Mouse (Mus musculus) heart, embryonic 10.5 days (tissue): ENCODE measurements at regions not wholly inside any gene's neighbourhood (a gene's known extent, or its start where the extent isn't known, plus 50 kb on each side); places are given as distances from the start of the nearest gene placed in this dataset.

ENCODE experiments used
- DNase-seq: peaks from one replicate; pipeline ENCODE4 v3.0.0-alpha.2; 2017; ENCODE audit warnings: low spot score
- H3K27ac ChIP-seq: fragments of 300-500 bp; sonication (generic); 2 replicates; pipeline ENCODE4 v1.5.1; 2016; ENCODE audit warnings: mild to moderate bottlenecking
- H3K27me3 ChIP-seq: fragments of 300-500 bp; sonication (generic); 2 replicates; pipeline ENCODE4 v1.6.1; 2016; ENCODE audit warnings: mild to moderate bottlenecking; ENCODE audit not compliant: poor library complexity, insufficient read depth, severe bottlenecking
- H3K36me3 ChIP-seq: fragments of 300-500 bp; sonication (generic); 2 replicates; pipeline ENCODE4 v1.6.1; 2016; ENCODE audit warnings: mild to moderate bottlenecking, moderate library complexity
- H3K4me1 ChIP-seq: fragments of 300-500 bp; sonication (generic); 2 replicates; pipeline ENCODE4 v1.6.1; 2016; ENCODE audit warnings: mild to moderate bottlenecking
- H3K4me3 ChIP-seq: fragments of 300-500 bp; sonication (generic); 2 replicates; pipeline ENCODE4 v1.5.1; 2016; ENCODE audit warnings: mild to moderate bottlenecking, moderate library complexity
- H3K9me3 ChIP-seq: fragments of 300-500 bp; sonication (generic); 2 replicates; pipeline ENCODE4 v1.6.1; 2016; ENCODE audit warnings: mild to moderate bottlenecking, moderate library complexity
- WGBS: fragments of 180-500 bp; shearing (Covaris S2); methylation state at CpG from one replicate; pipeline ENCODE4 v1.1.7; 2016; 5-methylcytosine and 5-hydroxymethylcytosine counted together

GRCm38 (mm10) chr4:127819009-127819408, 151.7 kb downstream of the CK137956 start:
- 67% methylated on average over 5 of the region's 5 CpGs for WGBS
- Histone ChIP-seq H3K27me3 (no peaks in the 10 kb centered on the region), H3K4me1 (no peaks in the 10 kb centered on the region)

DNA sequence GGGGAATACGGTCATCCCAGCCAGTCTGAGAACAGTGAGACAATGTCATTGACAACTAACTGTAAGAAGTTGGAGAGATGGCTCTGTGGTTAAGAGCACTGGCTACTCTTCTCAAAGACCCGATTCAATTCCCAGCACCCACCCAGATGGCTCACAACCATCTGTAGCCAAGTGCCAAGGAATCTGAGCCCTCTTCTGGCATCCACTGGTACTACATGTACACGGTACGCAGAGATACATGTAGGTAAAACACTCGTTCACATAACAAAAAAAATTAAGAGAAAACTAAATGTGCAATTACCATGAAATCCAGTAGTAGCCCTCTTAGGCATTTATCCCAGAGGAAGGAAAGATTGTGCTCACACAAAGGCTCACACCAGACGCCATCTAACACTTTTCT, 156.1 kb downstream of the CK137956 start:
- Histone ChIP-seq H3K27me3 (no peaks in the 10 kb centered on the region), H3K4me1 (no peaks in the 10 kb centered on the region), H3K4me3 (no peak overlapping the region), H3K36me3 (no peaks in the 10 kb centered on the region), H3K9me3 (peaks cover 4% of the 10 kb centered on the region; the same call in 1 of the 2 replicates), H3K27ac (no peak overlapping the region)
- WGBS = 90% methylated on average over 6 of the region's 6 CpGs
- no peak for DNase-seq

More at GRCm38 (mm10) chr4:127819009-127819408, 151.7 kb downstream of the CK137956 start:
- Histone ChIP-seq H3K36me3 (no peaks in the 10 kb centered on the region), H3K9me3 (peaks cover 4% of the 10 kb centered on the region; the same call in 1 of the 2 replicates), H3K4me3 (no peak overlapping the region), H3K27ac (no peak overlapping the region)
- no peak for DNase-seq

DNA sequence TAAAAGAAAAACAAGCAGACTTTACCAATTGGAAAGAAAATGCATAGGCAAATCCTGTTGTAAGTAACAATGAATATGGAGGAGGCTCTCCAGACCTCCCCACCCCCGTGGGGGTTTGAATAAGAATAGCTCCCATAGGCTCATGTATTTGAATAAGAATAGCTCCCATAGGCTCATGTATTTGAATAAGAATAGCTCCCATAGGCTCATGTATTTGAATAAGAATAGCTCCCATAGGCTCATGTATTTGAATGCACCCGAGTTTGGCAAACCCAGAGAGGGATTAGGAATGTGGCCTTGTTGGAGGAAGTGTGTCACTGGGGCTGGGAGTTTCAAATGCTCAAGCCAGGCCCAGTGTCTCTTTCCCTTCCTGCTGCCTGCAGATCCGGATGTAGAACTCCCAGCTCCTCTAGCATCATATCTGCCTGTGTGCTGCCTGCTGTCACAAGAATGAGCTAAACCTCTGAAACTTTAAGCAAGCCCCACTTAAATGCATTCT, 158.7 kb downstream of the CK137956 start:
- Histone ChIP-seq H3K4me1 (no peaks in the 10 kb centered on the region), H3K27me3 (no peaks in the 10 kb centered on the region), H3K36me3 (no peaks in the 10 kb centered on the region), H3K4me3 (no peak overlapping the region), H3K9me3 (peaks cover 4% of the 10 kb centered on the region; the same call in 1 of the 2 replicates), H3K27ac (no peak overlapping the region)
- WGBS = 74% methylated on average over 3 of the region's 3 CpGs
- no peak for DNase-seq

- Histone ChIP-seq H3K9me3 (peaks cover 4% of the 10 kb centered on the region; the same call in 1 of the 2 replicates), H3K4me1 (no peaks in the 10 kb centered on the region), H3K27me3 (no peaks in the 10 kb centered on the region), H3K27ac (no peak overlapping the region), H3K36me3 (no peaks in the 10 kb centered on the region), H3K4me3 (no peak overlapping the region)
- WGBS = 82% methylated on average over 7 of the region's 7 CpGs
- DNase-seq = no peak
Measured at GRCm38 (mm10) chr4:127810899-127811510, 159.7 kb downstream of the CK137956 start.

DNA sequence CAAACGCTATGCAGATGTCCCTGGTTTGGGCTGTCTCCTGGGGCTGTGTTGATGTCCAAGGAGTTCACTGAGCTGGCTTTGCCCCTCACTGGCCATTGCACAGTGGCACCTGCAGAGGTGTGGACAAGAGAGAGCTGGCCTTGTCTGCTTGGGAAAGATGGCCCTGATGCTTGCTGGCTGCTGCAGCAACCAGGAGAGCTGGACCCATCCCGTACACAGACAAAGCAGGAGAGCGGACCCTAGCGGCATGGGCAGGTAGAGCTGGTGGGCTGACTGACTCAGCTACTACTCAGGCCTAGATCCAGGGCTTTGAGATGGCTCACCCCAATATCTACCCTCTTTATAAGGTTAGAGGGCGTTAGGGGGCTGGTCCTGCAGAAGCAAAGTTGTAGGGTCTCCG, 161.7 kb downstream of the CK137956 start:
- H3K36me3 ChIP-seq = no peaks in the 10 kb centered on the region
- no peak for DNase-seq
- WGBS = 66% methylated on average over 6 of the region's 6 CpGs
- H3K4me3 ChIP-seq = no peak overlapping the region
- no peaks in the 10 kb centered on the region for H3K27me3 ChIP-seq
- no peaks in the 10 kb centered on the region for H3K9me3 ChIP-seq
- H3K27ac ChIP-seq = no peak overlapping the region
- no peaks in the 10 kb centered on the region for H3K4me1 ChIP-seq

- DNase-seq = no peak
- 85% methylated on average over 12 of the region's 12 CpGs for WGBS
- Histone ChIP-seq H3K27me3 (no peaks in the 10 kb centered on the region), H3K36me3 (no peaks in the 10 kb centered on the region), H3K9me3 (no peaks in the 10 kb centered on the region), H3K27ac (no peak overlapping the region), H3K4me1 (no peaks in the 10 kb centered on the region), H3K4me3 (no peak overlapping the region)
Measured at GRCm38 (mm10) chr4:127789206-127789605, 181.5 kb downstream of the CK137956 start.

GRCm38 (mm10) chr4:127785786-127786185, 185.0 kb downstream of the CK137956 start:
- no peak for DNase-seq
- Histone ChIP-seq H3K4me3 (no peak overlapping the region), H3K27ac (no peak overlapping the region), H3K4me1 (no peaks in the 10 kb centered on the region), H3K27me3 (no peaks in the 10 kb centered on the region), H3K36me3 (no peaks in the 10 kb centered on the region), H3K9me3 (no peaks in the 10 kb centered on the region)
- WGBS = 86% methylated on average over 3 of the region's 3 CpGs

DNA sequence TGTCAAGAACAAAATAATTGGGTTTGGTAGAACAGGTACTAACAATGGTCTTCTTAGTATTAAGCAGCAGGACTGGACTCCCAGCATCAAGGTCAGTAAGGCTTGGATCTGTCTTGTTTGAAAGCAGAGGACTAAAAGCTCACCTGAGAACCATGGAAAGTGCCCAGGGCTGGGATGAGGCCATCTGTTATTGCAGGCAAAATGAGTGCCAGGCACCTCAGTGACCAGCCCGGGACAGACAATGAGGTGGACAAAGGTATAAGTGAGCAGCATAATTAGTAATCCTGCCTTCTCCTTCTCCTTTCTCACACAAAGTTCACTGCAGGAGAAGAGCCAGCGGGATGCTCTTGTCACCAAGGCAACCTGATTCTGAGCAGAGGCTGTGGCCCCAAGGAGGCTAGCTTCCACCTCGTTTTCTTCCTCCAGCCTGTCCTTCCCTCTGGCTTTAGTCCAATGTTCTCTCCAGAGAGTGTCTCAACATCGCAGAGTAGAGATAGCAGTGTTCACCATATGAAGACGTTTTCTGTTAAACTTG, 198.7 kb downstream of the CK137956 start:
- Histone ChIP-seq H3K27me3 (no peaks in the 10 kb centered on the region), H3K4me3 (no peak overlapping the region), H3K4me1 (no peaks in the 10 kb centered on the region), H3K9me3 (no peaks in the 10 kb centered on the region), H3K27ac (no peak overlapping the region), H3K36me3 (no peaks in the 10 kb centered on the region)
- WGBS = 61% methylated on average over 5 of the region's 5 CpGs
- no peak for DNase-seq

- H3K4me3 ChIP-seq = no peak overlapping the region
- no peaks in the 10 kb centered on the region for H3K36me3 ChIP-seq
- no peaks in the 10 kb centered on the region for H3K9me3 ChIP-seq
- H3K4me1 ChIP-seq = no peaks in the 10 kb centered on the region
- DNase-seq = no peak
- WGBS = 82% methylated on average over 5 of the region's 5 CpGs
- no peaks in the 10 kb centered on the region for H3K27me3 ChIP-seq
- no peak overlapping the region for H3K27ac ChIP-seq
Measured at GRCm38 (mm10) chr4:127763736-127764135, 207.0 kb downstream of the CK137956 start.

DNA sequence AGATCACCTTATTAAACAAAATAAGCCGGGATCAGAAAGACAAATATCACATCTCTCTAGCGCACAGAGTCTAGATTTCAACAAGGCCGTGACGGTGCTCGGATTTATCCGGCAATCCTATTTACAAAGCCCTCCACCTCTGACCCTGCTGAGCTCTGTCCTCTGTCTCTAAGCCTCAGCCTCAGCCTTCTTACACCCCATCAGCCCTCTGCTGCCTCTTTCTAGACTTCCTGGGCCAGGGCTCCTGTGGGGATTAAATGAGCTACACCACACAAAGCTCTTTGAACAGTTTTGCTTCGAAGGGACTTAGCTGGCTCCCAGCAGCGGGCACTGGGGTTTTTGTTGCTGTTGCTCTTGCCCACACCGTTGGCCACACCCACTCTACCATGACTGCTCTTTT, 211.8 kb downstream of the CK137956 start:
- Histone ChIP-seq H3K27ac (no peak overlapping the region), H3K27me3 (no peaks in the 10 kb centered on the region), H3K9me3 (no peaks in the 10 kb centered on the region), H3K4me1 (no peaks in the 10 kb centered on the region), H3K36me3 (no peaks in the 10 kb centered on the region), H3K4me3 (no peak overlapping the region)
- 80% methylated on average over 9 of the region's 9 CpGs for WGBS
- DNase-seq = no peak

DNA sequence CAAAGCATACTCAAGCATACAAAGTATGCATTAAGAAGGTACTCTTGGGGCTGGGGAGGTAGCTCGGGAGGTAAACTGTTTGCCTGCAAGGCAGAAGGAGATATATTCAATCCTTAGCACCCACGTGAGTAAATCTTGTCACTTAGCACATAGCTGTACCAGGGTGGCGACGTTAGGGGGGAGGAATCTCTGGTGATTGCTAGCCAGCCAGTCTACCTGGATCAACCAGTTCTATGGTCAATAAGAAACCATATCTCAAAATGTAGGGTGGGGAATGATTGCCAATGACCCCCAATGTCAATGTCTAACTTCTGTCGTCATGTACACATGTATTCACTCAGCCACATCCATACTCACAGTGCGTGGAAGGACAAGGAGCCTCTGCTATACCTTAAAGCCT, 214.5 kb downstream of the CK137956 start:
- H3K27me3 ChIP-seq = no peaks in the 10 kb centered on the region
- H3K4me1 ChIP-seq = no peaks in the 10 kb centered on the region
- H3K36me3 ChIP-seq = no peaks in the 10 kb centered on the region
- 82% methylated on average over 6 of the region's 6 CpGs for WGBS
- no peak overlapping the region for H3K4me3 ChIP-seq
- no peak overlapping the region for H3K27ac ChIP-seq
- H3K9me3 ChIP-seq = no peaks in the 10 kb centered on the region
- no peak for DNase-seq

- Histone ChIP-seq H3K36me3 (no peaks in the 10 kb centered on the region), H3K4me1 (no peaks in the 10 kb centered on the region), H3K27me3 (no peaks in the 10 kb centered on the region), H3K9me3 (0 out of 2 replicates have a peak, but pooled peaks cover under 1% of the 10 kb centered on the region), H3K27ac (no peak overlapping the region), H3K4me3 (no peak overlapping the region)
- DNase-seq = no peak
- 79% methylated on average over 3 of the region's 3 CpGs for WGBS
Measured at GRCm38 (mm10) chr4:127750781-127751180, 220.0 kb downstream of the CK137956 start.

DNA sequence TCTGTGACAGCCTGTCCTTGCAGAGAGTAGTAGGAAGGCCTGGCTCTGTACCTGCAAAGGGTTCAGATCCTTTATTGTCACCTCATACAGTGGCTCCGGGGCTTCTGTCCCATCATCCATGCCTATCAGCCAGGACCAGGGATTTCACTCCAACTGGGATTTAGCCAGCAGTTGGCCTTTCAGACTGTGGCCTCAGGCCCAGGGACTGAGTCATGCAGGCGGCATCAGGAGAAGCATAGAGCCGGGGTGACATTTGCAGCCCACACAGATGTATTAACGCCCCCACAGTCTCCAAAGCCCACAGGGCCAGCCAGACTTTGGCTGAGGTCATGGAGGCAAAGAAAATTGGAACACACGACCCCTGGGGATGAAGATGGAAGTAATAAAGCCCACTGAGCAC, 222.9 kb downstream of the CK137956 start:
- DNase-seq = no peak
- no peak overlapping the region for H3K4me3 ChIP-seq
- peaks cover 11% of the 10 kb centered on the region; the same call in 1 of the 2 replicates for H3K9me3 ChIP-seq
- H3K27me3 ChIP-seq = no peaks in the 10 kb centered on the region
- H3K36me3 ChIP-seq = no peaks in the 10 kb centered on the region
- no peaks in the 10 kb centered on the region for H3K4me1 ChIP-seq
- H3K27ac ChIP-seq = no peak overlapping the region
- WGBS = 83% methylated on average over 5 of the region's 5 CpGs
